Mouse (Mus musculus) midbrain, embryonic 12.5 days (tissue): ENCODE data around the gene H2al2a. TPM values are rescaled to one million over a fixed set of nuclear protein-coding genes. Genes with fewer than 3 reads are reported as not detected.

Source experiments
- ATAC-seq: fragments of 200-750 bp; cut with Nextera tagmentation; 2 replicates; pipeline ENCODE4 v1.8.0; 2017; ENCODE audit warnings: low read depth, moderate TSS enrichment, moderate library complexity; ENCODE audit not compliant: low FRiP score
- H3K27ac ChIP-seq: fragments of 300-500 bp; sonication (generic); replicated peaks from 2 replicates; pipeline ENCODE4 v1.5.1; 2016; ENCODE audit warnings: mild to moderate bottlenecking
- H3K27me3 ChIP-seq: fragments of 300-500 bp; sonication (generic); 2 replicates; pipeline ENCODE4 v1.6.1; 2016; ENCODE audit warnings: mild to moderate bottlenecking
- H3K36me3 ChIP-seq: fragments of 300-500 bp; sonication (generic); 2 replicates; pipeline ENCODE4 v1.6.1; 2016
- H3K4me1 ChIP-seq: fragments of 300-500 bp; sonication (generic); 2 replicates; pipeline ENCODE4 v1.6.1; 2016
- H3K4me2 ChIP-seq: fragments of 300-500 bp; sonication (generic); replicated peaks from 2 replicates; pipeline ENCODE4 v1.6.1; 2016; ENCODE audit warnings: mild to moderate bottlenecking, moderate library complexity
- H3K4me3 ChIP-seq: fragments of 300-500 bp; sonication (generic); 2 replicates; pipeline ENCODE4 v1.5.1; 2016; ENCODE audit warnings: mild to moderate bottlenecking
- H3K9ac ChIP-seq: fragments of 300-500 bp; sonication (generic); replicated peaks from 2 replicates; pipeline ENCODE4 v1.6.1; 2016; ENCODE audit warnings: mild to moderate bottlenecking, moderate library complexity
- H3K9me3 ChIP-seq: fragments of 300-500 bp; sonication (generic); 2 replicates; pipeline ENCODE4 v1.6.1; 2016; ENCODE audit warnings: mild to moderate bottlenecking
- WGBS: fragments of 180-500 bp; shearing (Covaris S2); methylation state at CpG from one replicate; pipeline ENCODE4 v1.1.7; 2016; 5-methylcytosine and 5-hydroxymethylcytosine counted together
- polyA plus RNA-seq: library from polyadenylated mRNA; unstranded; fragments of >200 nt; fragmentation: Nextera tagmentation; extraction: Ambion mirVana; gene quantifications from 2 replicates; pipeline ENCODE4 v1.2.1, GENCODE M21; 2016

The H2al2a gene
- not detected in 2 replicates for polyA plus RNA-seq

DNA sequence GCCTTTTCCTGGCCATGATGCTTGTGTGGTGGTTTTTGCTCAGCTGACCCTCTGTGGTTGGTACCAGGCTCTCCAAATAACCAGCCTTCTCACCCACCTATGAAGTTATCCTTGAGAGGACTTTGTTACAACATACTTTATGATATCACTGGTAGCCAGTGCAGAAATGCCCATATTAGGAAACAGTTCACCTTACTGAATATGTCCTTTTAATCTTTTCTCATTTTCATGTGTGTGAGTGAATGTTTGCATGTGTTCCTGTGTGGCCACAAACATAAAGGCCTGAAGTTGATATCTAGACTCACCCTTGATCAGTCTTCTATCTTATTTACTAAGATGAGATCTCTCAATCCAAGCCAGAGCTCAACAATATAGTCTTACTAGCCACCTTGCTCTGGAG lies at the start of gene H2al2a:
TSS of gene H2al2a (minus strand) at position 101 of the 400 bp plus-strand sequence.
- no peak within 1 kb of the TSS for H3K27ac ChIP-seq

DNA sequence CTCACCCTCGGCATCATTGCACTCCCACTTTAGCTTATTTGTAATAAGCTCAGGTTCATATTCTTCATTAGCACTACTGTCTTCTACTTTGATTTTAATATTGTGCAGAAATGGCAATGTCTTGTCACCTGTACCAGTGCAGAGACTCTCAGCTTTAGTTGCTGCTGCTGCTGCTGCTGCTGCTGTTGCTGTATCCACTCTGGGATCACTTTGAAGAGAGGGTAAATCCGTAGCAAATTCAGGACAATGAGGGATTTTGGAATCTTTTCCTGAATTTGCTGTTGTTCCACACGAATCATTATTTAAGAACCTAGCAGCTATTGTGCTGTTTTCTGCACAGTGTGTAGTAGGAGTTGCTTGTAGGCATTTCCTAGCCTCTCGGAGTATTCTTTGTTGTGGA lies 49.4 kb upstream of the H2al2a start:
- Histone ChIP-seq H3K9me3 (no peaks in the 10 kb centered on the region), H3K4me1 (peaks cover 34% of the 10 kb centered on the region), H3K27ac (peak overlapping the region; percentile 100), H3K36me3 (no peaks in the 10 kb centered on the region), H3K4me3 (peak overlapping the region; percentile 99), H3K4me2 (peak overlapping the region; percentile 70), H3K27me3 (no peaks in the 10 kb centered on the region), H3K9ac (peak overlapping the region; percentile 100)
- no peak for ATAC-seq
- WGBS, result 0% methylated on average over 4 of the region's 4 CpGs

More for the DNA sequence above, at the start of gene H2al2a:
- H3K9ac ChIP-seq, result no peak within 1 kb of the TSS
- no peak within 1 kb of the TSS for H3K4me3 ChIP-seq
- no peaks in the 10 kb centered on the region for H3K9me3 ChIP-seq
- H3K36me3 ChIP-seq, result no peaks in the 10 kb centered on the region
- ATAC-seq, result no peak
- no peak within 1 kb of the TSS for H3K4me2 ChIP-seq
- H3K27me3 ChIP-seq, result no peaks in the 10 kb centered on the region
- H3K4me1 ChIP-seq, result no peaks in the 10 kb centered on the region; the same call in 1 of the 2 replicates

DNA sequence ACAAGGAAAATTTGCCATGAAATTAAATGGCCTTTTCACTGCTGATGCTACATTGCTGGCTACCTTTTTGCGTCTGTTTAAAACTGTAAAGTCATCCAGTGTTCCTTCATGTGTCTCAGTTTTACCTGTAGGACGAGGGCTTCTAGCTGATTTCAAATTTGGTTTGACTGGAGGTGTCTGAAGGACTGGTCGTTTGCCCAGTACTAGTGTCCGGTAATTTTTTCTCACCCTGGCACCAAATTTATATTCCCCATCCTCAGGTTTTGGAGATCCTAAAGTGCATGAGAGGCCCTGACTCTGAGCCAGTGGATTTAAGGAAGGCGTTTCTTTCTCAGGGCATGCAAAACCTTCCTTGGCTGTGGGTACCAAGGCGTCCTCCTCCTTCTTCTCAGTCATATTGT lies 49.0 kb upstream of the H2al2a start:
- Histone ChIP-seq H3K9ac (peak overlapping the region; percentile 100), H3K4me1 (peaks cover 37% of the 10 kb centered on the region), H3K4me3 (peak overlapping the region; percentile 99), H3K36me3 (no peaks in the 10 kb centered on the region), H3K27me3 (no peaks in the 10 kb centered on the region), H3K27ac (peak overlapping the region; percentile 100), H3K9me3 (no peaks in the 10 kb centered on the region), H3K4me2 (peak overlapping the region; percentile 70)
- ATAC-seq, result no peak
- 2% methylated on average over 6 of the region's 6 CpGs for WGBS

DNA sequence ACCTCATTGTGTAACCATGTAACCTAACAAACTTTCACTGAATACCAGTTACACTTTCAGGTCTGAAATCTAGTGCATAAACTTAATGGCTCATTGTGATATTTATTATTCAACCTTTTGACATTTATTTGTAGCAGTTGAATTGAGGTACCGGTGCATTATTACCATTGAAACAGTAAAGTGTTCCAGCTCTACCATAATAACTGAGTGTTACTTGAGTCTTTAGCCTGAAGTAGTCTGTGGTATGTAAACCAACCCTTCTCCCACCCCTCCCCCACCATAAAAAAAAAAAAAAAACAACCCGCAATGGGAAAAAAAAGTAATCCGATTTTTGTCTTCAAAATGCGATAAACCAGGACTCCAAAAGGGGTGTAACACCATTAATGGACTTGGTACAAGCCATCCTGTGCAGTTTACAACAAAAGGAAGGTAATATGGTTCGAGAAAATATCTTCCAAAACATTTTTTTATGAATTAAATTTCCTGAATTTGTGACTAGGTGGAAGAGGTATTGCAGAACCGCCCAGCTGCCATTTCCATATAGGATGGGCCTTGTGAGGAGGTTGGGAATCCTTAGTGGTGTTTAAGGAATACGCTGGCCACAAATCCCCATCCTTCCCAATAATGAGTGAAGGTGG lies 48.5 kb upstream of the H2al2a start:
- H3K4me1 ChIP-seq, result peaks cover 38% of the 10 kb centered on the region

DNA sequence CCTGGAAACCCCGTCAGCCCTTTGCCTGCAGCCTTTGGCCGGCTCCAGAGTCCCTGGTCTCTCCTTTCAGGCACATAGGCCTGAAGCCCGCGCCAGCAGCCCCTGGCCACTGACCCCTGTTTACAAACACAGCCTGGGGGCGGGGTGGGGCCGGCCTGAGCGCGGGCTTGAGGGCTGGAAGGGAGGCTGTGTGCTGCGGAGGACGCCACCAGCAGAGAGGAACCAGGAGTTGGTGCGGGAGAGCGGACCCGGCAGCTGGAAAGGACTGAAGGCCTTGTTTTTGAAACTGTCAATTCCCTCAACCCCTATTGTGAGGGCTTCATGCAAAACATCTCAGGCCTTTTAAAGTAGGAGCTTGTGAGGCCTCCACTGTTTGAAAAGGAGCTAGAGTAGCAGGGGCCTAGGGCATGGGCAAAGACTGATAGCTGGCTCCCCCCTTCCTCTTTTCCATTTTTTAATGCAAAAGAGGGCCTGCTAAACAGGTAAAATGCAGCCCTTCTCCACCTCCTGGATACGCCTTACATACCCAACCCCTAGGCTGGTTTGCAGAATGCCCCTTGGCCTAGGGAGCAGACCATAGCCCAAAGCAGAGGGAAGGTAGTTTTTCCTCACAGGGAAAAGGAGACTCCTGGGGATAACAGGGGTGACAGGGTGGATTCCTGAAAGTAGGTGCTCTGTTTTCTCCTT lies 44.6 kb upstream of the H2al2a start:
- peak overlapping the region; percentile 91 for H3K9ac ChIP-seq
- H3K4me3 ChIP-seq, result peak overlapping the region; percentile 99
- H3K36me3 ChIP-seq, result no peaks in the 10 kb centered on the region
- no peaks in the 10 kb centered on the region for H3K9me3 ChIP-seq
- no peaks in the 10 kb centered on the region for H3K27me3 ChIP-seq
- H3K4me2 ChIP-seq, result peak overlapping the region; percentile 70
- ATAC-seq, result peak; percentile 92
- peaks cover 65% of the 10 kb centered on the region for H3K4me1 ChIP-seq
- H3K27ac ChIP-seq, result peak overlapping the region; percentile 96
- WGBS, result under 1% methylated on average over 14 of the region's 14 CpGs

More for the DNA sequence above, 48.5 kb upstream of the H2al2a start:
- H3K36me3 ChIP-seq, result no peaks in the 10 kb centered on the region
- WGBS, result 2% methylated on average over 7 of the region's 7 CpGs
- ATAC-seq, result no peak
- H3K27me3 ChIP-seq, result no peaks in the 10 kb centered on the region
- H3K4me3 ChIP-seq, result peak overlapping the region; percentile 99
- H3K27ac ChIP-seq, result peak overlapping the region; percentile 100
- H3K4me2 ChIP-seq, result peak overlapping the region; percentile 70
- no peaks in the 10 kb centered on the region for H3K9me3 ChIP-seq
- peak overlapping the region; percentile 100 for H3K9ac ChIP-seq

DNA sequence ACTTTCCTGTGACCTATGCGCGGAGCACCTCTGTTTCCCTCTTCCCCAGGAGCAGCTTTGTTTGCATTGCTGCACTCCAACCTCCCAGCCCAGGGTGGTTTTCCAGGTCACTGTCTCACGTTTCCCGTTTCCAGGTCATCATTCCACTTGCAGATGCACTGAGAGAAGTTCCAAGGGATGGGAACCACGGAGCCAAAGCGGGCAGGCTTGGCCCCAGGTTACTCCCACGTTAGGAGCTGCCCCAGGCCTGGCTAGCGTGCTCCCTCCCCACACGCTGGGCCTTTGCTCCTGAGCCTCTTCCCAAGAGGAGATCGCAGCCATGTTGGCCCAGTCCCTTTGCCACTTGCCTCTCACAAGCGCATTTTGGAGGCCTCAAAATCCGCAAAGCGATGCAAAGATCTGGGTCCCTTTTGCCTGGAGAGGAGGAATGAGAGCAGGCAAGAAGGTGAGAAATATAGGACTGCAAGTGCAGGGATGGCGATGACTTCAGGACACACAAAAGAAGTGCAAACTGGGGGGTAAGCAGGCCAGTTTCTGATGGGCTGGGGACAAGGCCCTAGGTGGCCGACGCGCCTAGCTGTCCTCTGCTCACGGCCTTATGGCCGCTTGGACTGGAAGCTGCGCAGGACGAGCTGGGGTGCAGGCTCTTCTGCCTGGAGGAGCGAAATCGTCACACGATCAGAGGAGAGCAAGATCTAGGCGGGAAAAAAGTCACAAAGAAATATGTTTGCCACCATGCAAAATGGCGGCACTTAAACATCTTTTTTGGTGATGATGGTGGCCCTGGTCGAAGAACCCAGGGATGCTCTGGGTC lies 43.8 kb upstream of the H2al2a start:
- peak; percentile 39 for ATAC-seq
- H3K9ac ChIP-seq, result peak overlapping the region; percentile 91
- H3K27me3 ChIP-seq, result no peaks in the 10 kb centered on the region
- no peaks in the 10 kb centered on the region for H3K36me3 ChIP-seq
- peak overlapping the region; percentile 70 for H3K4me2 ChIP-seq
- peaks cover 68% of the 10 kb centered on the region for H3K4me1 ChIP-seq
- H3K4me3 ChIP-seq, result peak overlapping the region; percentile 99
- 3% methylated on average over 27 of the region's 27 CpGs for WGBS
- H3K9me3 ChIP-seq, result no peaks in the 10 kb centered on the region
- peak overlapping the region; percentile 96 for H3K27ac ChIP-seq

DNA sequence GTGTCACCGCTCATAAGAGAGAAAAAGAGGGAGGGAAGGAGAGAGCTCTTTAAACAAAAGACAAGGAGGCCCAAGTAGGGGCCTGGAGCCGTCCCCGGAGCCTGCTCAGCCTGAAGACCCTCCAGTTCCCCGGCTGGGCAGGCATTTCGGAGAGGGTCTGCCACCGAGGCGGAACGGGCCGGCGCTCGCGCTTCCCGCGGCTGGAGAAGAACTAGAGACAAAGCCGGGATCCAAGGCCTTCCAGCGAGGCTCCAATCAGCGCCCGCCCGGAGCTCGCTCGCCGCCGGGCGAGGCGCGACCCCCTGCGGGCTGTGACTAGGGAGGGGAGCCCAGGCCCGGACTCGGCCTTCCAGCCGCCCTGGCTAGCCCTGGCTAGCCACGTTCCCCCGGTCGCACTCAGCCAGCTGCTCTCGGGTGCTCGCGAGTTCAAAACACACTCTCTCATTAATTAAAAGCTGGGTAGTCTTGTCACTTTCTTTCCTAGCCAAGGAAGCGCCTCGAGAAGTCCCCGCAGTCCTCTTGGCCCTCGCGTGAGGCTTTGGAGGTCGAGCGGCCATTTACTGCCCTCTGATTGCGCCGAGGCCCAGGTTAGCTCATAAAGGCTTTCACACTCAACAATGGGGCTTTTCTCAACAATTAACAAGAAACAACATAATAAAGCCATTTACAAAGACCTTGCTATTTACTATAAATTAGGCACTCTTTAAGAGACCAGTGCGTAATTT lies 43.0 kb upstream of the H2al2a start:
- ATAC-seq, result peak; percentile 28
- under 1% methylated on average over 46 of the region's 46 CpGs for WGBS
- H3K4me3 ChIP-seq, result peak overlapping the region; percentile 99

DNA sequence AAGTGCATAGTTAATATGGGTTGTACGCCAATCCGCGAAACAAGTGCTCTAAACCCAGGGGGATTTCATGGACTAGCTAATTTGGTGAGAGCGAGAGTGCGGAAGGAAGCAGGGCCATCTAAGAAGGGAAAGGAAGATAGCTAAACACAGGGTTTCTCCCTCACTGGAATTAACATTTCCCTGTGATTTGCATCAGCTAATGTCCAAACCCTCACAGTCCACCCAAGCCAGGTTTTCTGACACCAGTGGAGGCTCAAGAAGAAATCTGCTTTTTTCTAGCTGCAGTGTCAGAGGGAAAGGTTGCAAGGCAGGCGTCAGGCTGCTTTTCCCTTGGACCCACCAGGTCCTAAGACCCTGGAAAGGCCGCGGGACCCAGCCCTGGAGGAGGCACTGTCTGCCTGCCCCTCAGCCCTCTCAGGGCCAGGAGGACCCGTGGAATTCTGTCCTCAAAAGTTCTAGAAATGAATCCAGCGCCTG lies 42.2 kb upstream of the H2al2a start:
- Histone ChIP-seq H3K4me1 (peaks cover 82% of the 10 kb centered on the region), H3K9me3 (no peaks in the 10 kb centered on the region), H3K36me3 (no peaks in the 10 kb centered on the region), H3K4me2 (peak overlapping the region; percentile 70), H3K9ac (peak overlapping the region; percentile 91), H3K27ac (peak overlapping the region; percentile 96), H3K4me3 (peak overlapping the region; percentile 99), H3K27me3 (no peaks in the 10 kb centered on the region)
- no peak for ATAC-seq
- WGBS, result 8% methylated on average over 10 of the region's 10 CpGs

More for the DNA sequence above, 43.0 kb upstream of the H2al2a start:
- Histone ChIP-seq H3K27me3 (no peaks in the 10 kb centered on the region), H3K9ac (peak overlapping the region; percentile 91), H3K27ac (peak overlapping the region; percentile 96), H3K4me1 (peaks cover 74% of the 10 kb centered on the region), H3K9me3 (no peaks in the 10 kb centered on the region), H3K4me2 (peak overlapping the region; percentile 70), H3K36me3 (no peaks in the 10 kb centered on the region)

DNA sequence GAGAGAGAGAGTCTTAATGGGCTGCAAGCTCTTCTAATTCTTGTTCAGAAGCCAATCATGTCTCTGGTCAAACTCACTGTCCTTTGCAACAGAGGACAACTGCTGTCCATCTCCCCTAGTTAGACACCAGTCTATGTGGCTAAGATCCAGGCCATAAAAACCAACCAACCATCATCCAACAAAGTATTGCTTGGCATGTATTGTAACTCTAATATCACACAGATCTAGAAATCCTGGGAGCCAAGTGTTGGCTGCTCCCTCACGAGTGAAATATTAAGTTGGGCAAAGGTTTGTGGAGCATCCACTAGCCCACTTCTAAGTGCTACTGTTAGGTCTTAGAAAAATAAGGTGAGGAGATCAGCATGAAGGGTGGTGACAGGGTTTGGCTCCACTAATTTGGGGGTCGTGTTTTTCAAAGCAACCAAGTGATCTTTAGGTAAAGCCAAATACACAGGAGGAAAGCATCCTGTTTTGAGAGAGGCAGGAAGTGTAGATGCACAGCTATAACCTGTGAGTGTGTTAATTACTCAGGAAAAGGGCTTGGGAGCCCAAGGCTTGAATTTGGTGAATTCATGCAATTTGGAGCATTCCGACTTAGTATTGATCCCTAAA lies 41.5 kb upstream of the H2al2a start:
- Histone ChIP-seq H3K4me3 (peak overlapping the region; percentile 99), H3K4me2 (peak overlapping the region; percentile 70), H3K36me3 (no peaks in the 10 kb centered on the region), H3K4me1 (peaks cover 88% of the 10 kb centered on the region), H3K9ac (peak overlapping the region; percentile 91; the same call in 1 of the 2 replicates), H3K27me3 (no peaks in the 10 kb centered on the region), H3K27ac (peak overlapping the region; percentile 96; the same call in 1 of the 2 replicates), H3K9me3 (no peaks in the 10 kb centered on the region)
- 31% methylated on average over 3 of the region's 3 CpGs for WGBS
- ATAC-seq, result no peak

DNA sequence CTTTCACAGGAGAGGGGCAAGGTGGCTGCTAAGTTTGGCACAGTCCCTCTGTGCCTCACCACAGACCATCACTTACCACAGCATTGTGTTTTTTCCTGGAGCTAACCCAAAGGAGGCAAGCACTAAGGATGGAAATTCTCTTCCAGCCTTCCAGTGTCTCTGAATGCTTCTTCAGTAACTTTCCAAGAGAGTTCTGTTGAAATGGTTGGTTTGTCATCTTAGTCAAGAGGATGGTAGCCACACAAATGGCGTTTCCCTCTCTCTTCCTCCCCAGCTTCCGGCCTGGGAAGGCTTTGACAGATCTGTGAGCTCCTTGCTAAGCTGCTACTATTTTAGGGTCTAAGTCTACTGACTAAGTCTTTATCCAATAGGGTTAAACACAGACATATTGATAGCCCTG lies 40.7 kb upstream of the H2al2a start, which contains the start of gene A930004D18Rik:
TSS of gene A930004D18Rik (minus strand) at position 247 of the 400 bp plus-strand sequence.
- peak within 1 kb of the TSS; percentile 96; the same call in 1 of the 2 replicates for H3K27ac ChIP-seq
- peak within 1 kb of the TSS; percentile 70 for H3K4me2 ChIP-seq
- no peaks in the 10 kb centered on the region for H3K9me3 ChIP-seq
- H3K36me3 ChIP-seq, result no peaks in the 10 kb centered on the region
- peak within 1 kb of the TSS; percentile 99 for H3K4me3 ChIP-seq
- peaks cover 88% of the 10 kb centered on the region for H3K4me1 ChIP-seq
- H3K9ac ChIP-seq, result peak within 1 kb of the TSS; percentile 91; the same call in 1 of the 2 replicates
- ATAC-seq, result no peak
- no peaks in the 10 kb centered on the region for H3K27me3 ChIP-seq
- 40% methylated on average over 2 of the region's 2 CpGs for WGBS
